Mouse (Mus musculus) neural tube, embryonic 14.5 days (tissue): ENCODE measurements around the gene Hoxd13. TPM values are rescaled to one million over a fixed set of nuclear protein-coding genes. Genes with fewer than 3 reads are reported as not detected.
A peak's percentile ranks its signal among the peaks of the same experiment; 100 is the strongest.

Experiments
- ATAC-seq: fragments of 200-750 bp; cut with Nextera tagmentation; 2 replicates; pipeline ENCODE4 v1.8.0; 2017; ENCODE audit warnings: low read depth, mild to moderate bottlenecking, moderate TSS enrichment, moderate library complexity
- H3K27ac ChIP-seq: fragments of 300-500 bp; sonication (generic); 2 replicates; pipeline ENCODE4 v1.5.1; 2014; ENCODE audit warnings: low read depth, mild to moderate bottlenecking, control low read depth, low read length, moderate library complexity, mixed read lengths
- H3K27me3 ChIP-seq: fragments of 300-500 bp; sonication (generic); 2 replicates; pipeline ENCODE4 v1.6.1; 2014; ENCODE audit warnings: low read length; ENCODE audit not compliant: control insufficient read depth, insufficient read depth
- H3K36me3 ChIP-seq: fragments of 300-500 bp; sonication (generic); 2 replicates; pipeline ENCODE4 v1.6.1; 2014; ENCODE audit warnings: low read length, mixed read lengths; ENCODE audit not compliant: control insufficient read depth, insufficient read depth
- H3K4me1 ChIP-seq: fragments of 300-500 bp; sonication (generic); 2 replicates; pipeline ENCODE4 v1.6.1; 2014; ENCODE audit warnings: low read length; ENCODE audit not compliant: control insufficient read depth, insufficient read depth
- H3K4me2 ChIP-seq: fragments of 300-500 bp; sonication (generic); 2 replicates; pipeline ENCODE4 v1.6.1; 2014; ENCODE audit warnings: mild to moderate bottlenecking, low read depth, low read length, control low read depth
- H3K4me3 ChIP-seq: fragments of 300-500 bp; sonication (generic); 2 replicates; pipeline ENCODE4 v1.5.1; 2014; ENCODE audit warnings: low read depth, low read length, control low read depth, mixed read lengths
- H3K9ac ChIP-seq: fragments of 300-500 bp; sonication (generic); replicated peaks from 2 replicates; pipeline ENCODE4 v1.6.1; 2014; ENCODE audit warnings: low read depth, mild to moderate bottlenecking, control low read depth, low read length, mixed read lengths
- H3K9me3 ChIP-seq: fragments of 300-500 bp; sonication (generic); 2 replicates; pipeline ENCODE4 v1.6.1; 2016; ENCODE audit warnings: low read length; ENCODE audit not compliant: control insufficient read depth
- WGBS: fragments of 180-500 bp; shearing (Covaris S2); extraction: QIAGEN DNeasy Blood & Tissue Kit; methylation state at CpG from one replicate; pipeline ENCODE4 v1.1.7; 2014; 5-methylcytosine and 5-hydroxymethylcytosine counted together
- polyA plus RNA-seq: library from polyadenylated mRNA; unstranded; fragments of >200 nt; fragmentation: Nextera tagmentation; extraction: Ambion mirVana; gene quantifications from 2 replicates; pipeline ENCODE4 v1.2.1, GENCODE M21; 2014

Gene Hoxd13
- polyA plus RNA-seq = not detected in 2 replicates

GRCm38 (mm10) chr2:74667842-74668357 lies at the start of gene Hoxd13:
TSS of gene Hoxd13 (plus strand) at chr2:74668310.
- Histone ChIP-seq H3K27ac (no peak within 1 kb of the TSS), H3K4me3 (peak within 1 kb of the TSS; percentile 22), H3K4me1 (0 out of 2 replicates have a peak, but pooled peaks cover 4% of the 10 kb centered on the region), H3K27me3 (peaks cover 69% of the 10 kb centered on the region), H3K36me3 (no peaks in the 10 kb centered on the region), H3K4me2 (peak within 1 kb of the TSS; percentile 43), H3K9me3 (no peaks in the 10 kb centered on the region), H3K9ac (no peak within 1 kb of the TSS)
- WGBS = 1% methylated on average over 21 of the region's 51 CpGs
- ATAC-seq = peak; percentile 41; the same call in 1 of the 2 replicates

- Histone ChIP-seq H3K9me3 (no peaks in the 10 kb centered on the region), H3K4me2 (no peak overlapping the region), H3K9ac (no peak overlapping the region), H3K36me3 (no peaks in the 10 kb centered on the region), H3K4me1 (no peaks in the 10 kb centered on the region), H3K27ac (no peak overlapping the region), H3K4me3 (no peak overlapping the region), H3K27me3 (no peaks in the 10 kb centered on the region)
- no peak for ATAC-seq
- 86% methylated on average over 3 of the region's 3 CpGs for WGBS
These were observed 48.3 kb upstream of the Hoxd13 start for GRCm38 (mm10) chr2:74619676-74620246.

GRCm38 (mm10) chr2:74620368-74620767 lies 47.7 kb upstream of the Hoxd13 start:
- H3K27ac ChIP-seq = no peak overlapping the region
- no peak overlapping the region for H3K4me2 ChIP-seq
- ATAC-seq = no peak
- H3K9me3 ChIP-seq = no peaks in the 10 kb centered on the region
- no peaks in the 10 kb centered on the region for H3K36me3 ChIP-seq
- WGBS = 88% methylated on average over 10 of the region's 10 CpGs
- H3K9ac ChIP-seq = no peak overlapping the region
- H3K4me3 ChIP-seq = no peak overlapping the region
- H3K4me1 ChIP-seq = no peaks in the 10 kb centered on the region
- no peaks in the 10 kb centered on the region for H3K27me3 ChIP-seq

GRCm38 (mm10) chr2:74635412-74635811 lies 32.7 kb upstream of the Hoxd13 start:
- Histone ChIP-seq H3K27ac (no peak overlapping the region), H3K36me3 (no peaks in the 10 kb centered on the region), H3K9ac (no peak overlapping the region), H3K4me3 (no peak overlapping the region), H3K9me3 (no peaks in the 10 kb centered on the region), H3K27me3 (no peaks in the 10 kb centered on the region), H3K4me2 (no peak overlapping the region), H3K4me1 (no peaks in the 10 kb centered on the region)
- 75% methylated on average over 4 of the region's 4 CpGs for WGBS
- ATAC-seq = no peak

GRCm38 (mm10) chr2:74642431-74642830 lies 25.7 kb upstream of the Hoxd13 start:
- Histone ChIP-seq H3K27me3 (peaks cover 18% of the 10 kb centered on the region), H3K9ac (no peak overlapping the region), H3K9me3 (no peaks in the 10 kb centered on the region), H3K36me3 (no peaks in the 10 kb centered on the region), H3K4me1 (no peaks in the 10 kb centered on the region), H3K4me3 (no peak overlapping the region), H3K27ac (no peak overlapping the region), H3K4me2 (no peak overlapping the region)
- no peak for ATAC-seq
- 40% methylated on average over 5 of the region's 5 CpGs for WGBS

- 87% methylated on average over 3 of the region's 3 CpGs for WGBS
- no peak overlapping the region for H3K9ac ChIP-seq
- H3K4me3 ChIP-seq = no peak overlapping the region
- no peaks in the 10 kb centered on the region for H3K4me1 ChIP-seq
- peaks cover 44% of the 10 kb centered on the region for H3K27me3 ChIP-seq
- no peak overlapping the region for H3K27ac ChIP-seq
- no peak for ATAC-seq
- no peaks in the 10 kb centered on the region for H3K9me3 ChIP-seq
- H3K4me2 ChIP-seq = no peak overlapping the region
- H3K36me3 ChIP-seq = no peaks in the 10 kb centered on the region
These were observed 22.5 kb upstream of the Hoxd13 start for GRCm38 (mm10) chr2:74645631-74646030.

GRCm38 (mm10) chr2:74647082-74647864 lies 20.8 kb upstream of the Hoxd13 start:
- no peak overlapping the region for H3K4me2 ChIP-seq
- H3K9ac ChIP-seq = no peak overlapping the region
- H3K27ac ChIP-seq = no peak overlapping the region
- ATAC-seq = no peak
- no peaks in the 10 kb centered on the region for H3K9me3 ChIP-seq
- no peaks in the 10 kb centered on the region for H3K36me3 ChIP-seq
- no peak overlapping the region for H3K4me3 ChIP-seq
- no peaks in the 10 kb centered on the region for H3K4me1 ChIP-seq
- WGBS = 14% methylated on average over 7 of the region's 7 CpGs
- H3K27me3 ChIP-seq = peaks cover 52% of the 10 kb centered on the region

GRCm38 (mm10) chr2:74652996-74653340 lies 15.1 kb upstream of the Hoxd13 start:
- 44% methylated on average over 2 of the region's 2 CpGs for WGBS
- no peak overlapping the region for H3K9ac ChIP-seq
- no peak for ATAC-seq
- H3K4me2 ChIP-seq = no peak overlapping the region
- no peaks in the 10 kb centered on the region for H3K36me3 ChIP-seq
- no peak overlapping the region for H3K4me3 ChIP-seq
- H3K27ac ChIP-seq = no peak overlapping the region
- peaks cover 5% of the 10 kb centered on the region; the same call in 1 of the 2 replicates for H3K4me1 ChIP-seq
- peaks cover 49% of the 10 kb centered on the region for H3K27me3 ChIP-seq
- H3K9me3 ChIP-seq = no peaks in the 10 kb centered on the region
